Mouse (Mus musculus): ENCODE results near the gene Glod4. TPM values are rescaled to one million over a fixed set of nuclear protein-coding genes. Genes with fewer than 3 reads are reported as not detected.
A peak's percentile ranks its signal among the peaks of the same experiment; 100 is the strongest.

Gene Glod4
- polyA plus RNA-seq, 1 experiment, result 28.0 TPM

DNA sequence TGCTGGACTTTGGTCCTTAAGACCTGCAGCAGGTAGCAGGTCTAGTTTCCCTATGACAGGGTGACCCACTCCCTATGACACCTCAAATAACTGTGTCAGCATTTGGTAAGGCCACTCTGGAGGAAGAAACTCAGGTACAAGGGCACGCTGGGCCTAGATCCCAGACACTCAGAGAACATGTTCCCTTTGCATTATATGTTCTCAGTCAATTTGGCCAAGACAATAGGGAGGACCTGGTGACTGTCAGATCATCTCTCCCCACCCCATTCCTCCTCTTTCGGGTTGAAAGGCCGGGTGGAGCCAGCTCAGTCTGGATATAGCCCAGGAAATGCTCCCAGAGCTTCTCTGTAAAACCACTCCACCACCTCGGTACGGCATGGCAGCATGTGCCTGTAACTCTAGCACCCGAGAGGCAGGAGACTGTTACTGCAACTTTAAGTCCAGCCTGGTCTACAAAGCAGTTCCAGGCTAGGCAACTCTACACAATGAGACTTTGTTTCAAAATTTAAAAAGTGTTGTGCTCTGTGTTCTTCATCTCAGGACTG lies 25.1 kb upstream of the Glod4 start:
- H3K27ac ChIP-seq (ENCODE audit: insufficient read depth, low read depth, low read length), result no peak overlapping the region
- no peaks in the 10 kb centered on the region for H3K36me3 ChIP-seq (ENCODE audit: control insufficient read depth, insufficient read depth, low read length)
- H3K27me3 ChIP-seq (replicated peaks; ENCODE audit: control insufficient read depth, insufficient read depth, low read length), result no peaks in the 10 kb centered on the region
- H3K4me3 ChIP-seq (ENCODE audit: insufficient read depth, low read depth, low read length), result no peak overlapping the region
- H3K4me1 ChIP-seq (ENCODE audit: control insufficient read depth, insufficient read depth, low read length), result no peaks in the 10 kb centered on the region
- no peak for TF ChIP-seq CTCF (conservative IDR thresholded peaks at IDR 0.05; ENCODE audit: insufficient read depth, insufficient read length, low read depth, low read length)
- no peak for TF ChIP-seq POLR2A (IDR thresholded peaks at IDR 0.05; ENCODE audit: low read depth, low read length)
- DNase-seq, result no peak
- WGBS, result 78% methylated on average over 6 of the region's 6 CpGs

- Histone ChIP-seq H3K27me3 (replicated peaks; ENCODE audit: control insufficient read depth, insufficient read depth, low read length) (no peaks in the 10 kb centered on the region), H3K4me1 (ENCODE audit: control insufficient read depth, insufficient read depth, low read length) (no peaks in the 10 kb centered on the region), H3K36me3 (ENCODE audit: control insufficient read depth, insufficient read depth, low read length) (no peaks in the 10 kb centered on the region), H3K4me3 (ENCODE audit: insufficient read depth, low read depth, low read length) (no peak overlapping the region), H3K27ac (ENCODE audit: insufficient read depth, low read depth, low read length) (no peak overlapping the region)
- no peak for TF ChIP-seq CTCF (conservative IDR thresholded peaks at IDR 0.05; ENCODE audit: insufficient read depth, insufficient read length, low read depth, low read length)
- TF ChIP-seq POLR2A (IDR thresholded peaks at IDR 0.05; ENCODE audit: low read depth, low read length), result no peak
- 78% methylated on average over 5 of the region's 5 CpGs for WGBS
- no peak for DNase-seq
These were observed 24.5 kb upstream of the Glod4 start for GRCm38 (mm10) chr11:76268001-76268459.

DNA sequence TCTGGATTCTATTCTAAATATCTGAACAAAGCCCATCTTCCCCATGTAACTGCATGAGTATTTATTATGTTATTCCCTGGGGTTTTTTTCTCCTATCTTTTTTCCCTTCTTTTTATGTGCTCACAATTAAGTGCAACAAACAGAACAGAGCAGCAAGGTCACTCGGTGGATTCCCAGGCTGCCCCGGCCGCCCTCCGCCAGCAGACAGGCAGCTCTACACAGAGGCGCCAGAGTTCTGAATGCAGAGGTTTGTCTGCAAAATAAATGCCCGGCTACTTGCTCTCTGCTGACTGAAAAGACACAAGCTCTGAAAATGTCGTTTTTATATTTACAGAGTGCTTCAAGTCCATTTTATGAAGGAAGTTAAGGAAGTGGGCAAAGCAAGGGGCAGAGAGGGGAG lies 24.0 kb upstream of the Glod4 start:
- no peaks in the 10 kb centered on the region for H3K27me3 ChIP-seq (replicated peaks; ENCODE audit: control insufficient read depth, insufficient read depth, low read length)
- H3K4me1 ChIP-seq (ENCODE audit: control insufficient read depth, insufficient read depth, low read length), result no peaks in the 10 kb centered on the region
- H3K27ac ChIP-seq (ENCODE audit: insufficient read depth, low read depth, low read length), result no peak overlapping the region
- no peak for TF ChIP-seq CTCF (conservative IDR thresholded peaks at IDR 0.05; ENCODE audit: insufficient read depth, insufficient read length, low read depth, low read length)
- TF ChIP-seq POLR2A (IDR thresholded peaks at IDR 0.05; ENCODE audit: low read depth, low read length), result no peak
- no peaks in the 10 kb centered on the region for H3K36me3 ChIP-seq (ENCODE audit: control insufficient read depth, insufficient read depth, low read length)
- no peak for DNase-seq
- 76% methylated on average over 7 of the region's 7 CpGs for WGBS
- no peak overlapping the region for H3K4me3 ChIP-seq (ENCODE audit: insufficient read depth, low read depth, low read length)

- H3K4me3 ChIP-seq (ENCODE audit: insufficient read depth, low read depth, low read length), result no peak overlapping the region
- no peak for DNase-seq
- no peak overlapping the region for H3K27ac ChIP-seq (ENCODE audit: insufficient read depth, low read depth, low read length)
- H3K36me3 ChIP-seq (ENCODE audit: control insufficient read depth, insufficient read depth, low read length), result no peaks in the 10 kb centered on the region
- no peak for TF ChIP-seq CTCF (conservative IDR thresholded peaks at IDR 0.05; ENCODE audit: insufficient read depth, insufficient read length, low read depth, low read length)
- no peak for TF ChIP-seq POLR2A (IDR thresholded peaks at IDR 0.05; ENCODE audit: low read depth, low read length)
- 40% methylated on average over 19 of the region's 19 CpGs for WGBS
- no peaks in the 10 kb centered on the region for H3K4me1 ChIP-seq (ENCODE audit: control insufficient read depth, insufficient read depth, low read length)
- H3K27me3 ChIP-seq (replicated peaks; ENCODE audit: control insufficient read depth, insufficient read depth, low read length), result no peaks in the 10 kb centered on the region
These were observed 19.3 kb upstream of the Glod4 start for GRCm38 (mm10) chr11:76262611-76263351.

GRCm38 (mm10) chr11:76261224-76261623 lies 17.7 kb upstream of the Glod4 start:
- H3K27me3 ChIP-seq (replicated peaks; ENCODE audit: control insufficient read depth, insufficient read depth, low read length), result no peaks in the 10 kb centered on the region
- TF ChIP-seq POLR2A (IDR thresholded peaks at IDR 0.05; ENCODE audit: low read depth, low read length) (no peak), CTCF (conservative IDR thresholded peaks at IDR 0.05; ENCODE audit: insufficient read depth, insufficient read length, low read depth, low read length) (no peak)
- H3K4me1 ChIP-seq (ENCODE audit: control insufficient read depth, insufficient read depth, low read length), result no peaks in the 10 kb centered on the region
- no peaks in the 10 kb centered on the region for H3K36me3 ChIP-seq (ENCODE audit: control insufficient read depth, insufficient read depth, low read length)
- DNase-seq, result peak; percentile 57
- no peak overlapping the region for H3K4me3 ChIP-seq (ENCODE audit: insufficient read depth, low read depth, low read length)
- H3K27ac ChIP-seq (ENCODE audit: insufficient read depth, low read depth, low read length), result no peak overlapping the region
- WGBS, result 77% methylated on average over 12 of the region's 12 CpGs

DNA sequence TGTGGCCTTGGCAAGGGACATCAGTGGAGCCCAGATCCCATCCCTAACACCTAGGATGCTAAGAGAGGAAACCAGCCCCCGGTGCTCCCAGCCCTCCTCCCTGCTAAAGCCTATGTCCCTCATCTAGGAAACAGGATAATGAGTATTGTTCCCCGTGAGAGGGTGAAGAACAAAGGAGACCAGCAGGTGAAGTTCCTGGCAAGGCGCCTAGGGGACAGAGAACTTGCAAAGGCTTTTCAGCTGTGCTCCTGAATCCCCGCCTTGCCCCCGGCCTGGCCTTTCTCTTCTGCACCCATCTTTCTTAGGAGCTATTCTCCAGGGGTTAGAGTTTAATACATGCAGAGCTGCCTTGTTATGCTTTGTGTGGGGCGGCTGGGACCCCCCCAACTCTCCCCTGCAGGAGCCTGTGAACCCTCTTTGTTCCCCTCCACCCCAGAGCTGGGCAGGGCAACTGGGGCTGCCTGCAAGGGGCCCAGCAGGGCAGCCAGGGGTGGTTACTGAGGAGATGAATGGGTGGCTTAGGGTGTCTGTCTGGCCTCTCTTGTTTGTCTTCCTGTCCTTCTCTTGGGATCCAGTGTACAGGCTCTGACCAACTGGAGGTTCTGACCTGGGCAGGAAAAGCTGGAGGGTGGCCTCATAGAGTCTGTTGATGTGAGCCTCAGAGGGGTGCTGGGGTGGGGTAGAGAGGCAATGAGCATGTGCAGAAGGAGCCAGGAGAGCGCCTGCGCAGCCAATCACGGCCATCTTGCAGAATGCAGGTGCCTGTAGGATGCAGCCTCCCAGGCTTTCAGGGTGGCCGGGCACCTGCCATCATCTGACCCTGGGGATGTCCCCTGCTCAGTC lies 16.9 kb upstream of the Glod4 start:
- TF ChIP-seq POLR2A (IDR thresholded peaks at IDR 0.05; ENCODE audit: low read depth, low read length) (no peak), CTCF (conservative IDR thresholded peaks at IDR 0.05; ENCODE audit: insufficient read depth, insufficient read length, low read depth, low read length) (no peak)
- no peak overlapping the region for H3K4me3 ChIP-seq (ENCODE audit: insufficient read depth, low read depth, low read length)
- H3K27me3 ChIP-seq (replicated peaks; ENCODE audit: control insufficient read depth, insufficient read depth, low read length), result no peaks in the 10 kb centered on the region
- no peaks in the 10 kb centered on the region for H3K36me3 ChIP-seq (ENCODE audit: control insufficient read depth, insufficient read depth, low read length)
- no peak overlapping the region for H3K27ac ChIP-seq (ENCODE audit: insufficient read depth, low read depth, low read length)
- no peak for DNase-seq
- 86% methylated on average over 10 of the region's 10 CpGs for WGBS
- H3K4me1 ChIP-seq (ENCODE audit: control insufficient read depth, insufficient read depth, low read length), result peaks cover under 1% of the 10 kb centered on the region; the same call in 1 of the 2 replicates

DNA sequence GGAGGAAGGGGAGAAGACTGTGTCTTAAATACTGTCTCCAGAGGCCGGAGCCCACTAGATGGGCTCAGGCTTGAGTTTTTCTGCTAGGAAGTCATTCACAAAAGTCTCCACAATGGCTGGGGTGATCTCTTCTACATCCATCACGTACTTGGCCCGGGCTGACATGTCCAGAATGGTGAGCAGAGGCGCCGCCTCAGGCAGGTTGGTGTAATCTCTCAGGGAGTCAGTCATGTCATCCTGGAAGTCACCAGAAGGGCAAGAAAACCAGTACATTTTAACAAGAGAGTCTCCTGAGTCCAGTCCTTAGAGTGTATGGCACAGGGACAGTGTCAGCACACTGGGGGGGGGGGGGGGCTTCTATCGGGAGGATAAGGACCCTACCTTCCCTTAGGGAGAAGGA lies 15.0 kb upstream of the Glod4 start:
- 82% methylated on average over 6 of the region's 6 CpGs for WGBS

More for the DNA sequence above, 15.0 kb upstream of the Glod4 start:
- no peak for DNase-seq
- no peaks in the 10 kb centered on the region for H3K36me3 ChIP-seq (ENCODE audit: control insufficient read depth, insufficient read depth, low read length)
- H3K4me1 ChIP-seq (ENCODE audit: control insufficient read depth, insufficient read depth, low read length), result peaks cover 3% of the 10 kb centered on the region; the same call in 1 of the 2 replicates
- no peak for TF ChIP-seq CTCF (conservative IDR thresholded peaks at IDR 0.05; ENCODE audit: insufficient read depth, insufficient read length, low read depth, low read length)
- no peak for TF ChIP-seq POLR2A (IDR thresholded peaks at IDR 0.05; ENCODE audit: low read depth, low read length)
- H3K27me3 ChIP-seq (replicated peaks; ENCODE audit: control insufficient read depth, insufficient read depth, low read length), result no peaks in the 10 kb centered on the region
- H3K4me3 ChIP-seq (ENCODE audit: insufficient read depth, low read depth, low read length), result no peak overlapping the region
- no peak overlapping the region for H3K27ac ChIP-seq (ENCODE audit: insufficient read depth, low read depth, low read length)

All from kidney, adult 2 months (tissue).